Mouse (Mus musculus) ES-CJ7 (cell line): ENCODE results near the gene Syt5.
A peak's percentile ranks its signal among the peaks of the same experiment; 100 is the strongest.

Source experiments
- DNase-seq: peaks from one replicate; pipeline ENCODE4 v3.0.0; 2011; ENCODE audit warnings: low read depth, low spot score

Gene Syt5

GRCm38 (mm10) chr7:4523205-4524130 is 23.9 kb downstream of the Syt5 start:
- DNase-seq = no peak

GRCm38 (mm10) chr7:4522292-4522691 is 25.0 kb downstream of the Syt5 start:
- DNase-seq = no peak

- DNase-seq = peak; percentile 65
Measured at GRCm38 (mm10) chr7:4521231-4522003, 25.9 kb downstream of the Syt5 start.

- DNase-seq = no peak
Measured at GRCm38 (mm10) chr7:4518487-4518886, 28.9 kb downstream of the Syt5 start.

- peak; percentile 88 for DNase-seq
Measured at GRCm38 (mm10) chr7:4516332-4517050, 30.9 kb downstream of the Syt5 start, which contains the start of gene Tnnt1. Tnnt1 (minus strand) TSS chr7:4516382.

- no peak for DNase-seq
Measured at GRCm38 (mm10) chr7:4515853-4516252, 31.5 kb downstream of the Syt5 start.

- DNase-seq = no peak
Measured at GRCm38 (mm10) chr7:4513829-4514712, 33.3 kb downstream of the Syt5 start.

GRCm38 (mm10) chr7:4513236-4513635 is 34.1 kb downstream of the Syt5 start:
- peak; percentile 82 for DNase-seq

GRCm38 (mm10) chr7:4511489-4512224 is 35.7 kb downstream of the Syt5 start:
- DNase-seq = no peak

GRCm38 (mm10) chr7:4509863-4510608 is 37.3 kb downstream of the Syt5 start:
- DNase-seq = peak; percentile 89

GRCm38 (mm10) chr7:4508739-4509116 is 38.6 kb downstream of the Syt5 start:
- no peak for DNase-seq

GRCm38 (mm10) chr7:4508062-4508738 is 39.1 kb downstream of the Syt5 start:
- peak; percentile 83 for DNase-seq

- DNase-seq = peak; percentile 40
Measured at GRCm38 (mm10) chr7:4507220-4507619, 40.1 kb downstream of the Syt5 start.

GRCm38 (mm10) chr7:4504646-4505435 is 42.5 kb downstream of the Syt5 start:
- no peak for DNase-seq

- no peak for DNase-seq
Measured at GRCm38 (mm10) chr7:4503858-4504257, 43.5 kb downstream of the Syt5 start.

GRCm38 (mm10) chr7:4503100-4503499 is 44.2 kb downstream of the Syt5 start:
- no peak for DNase-seq

- peak; percentile 79 for DNase-seq
Measured at GRCm38 (mm10) chr7:4502421-4503090, 44.8 kb downstream of the Syt5 start.
